Mouse (Mus musculus): ENCODE measurements around the gene Fkbp15. TPM values are rescaled to one million over a fixed set of nuclear protein-coding genes. Genes with fewer than 3 reads are reported as not detected.

The Fkbp15 gene
- polyA plus RNA-seq, 2 experiments from 2014 or later: 41.5 to 49.5 TPM

- no peak for ATAC-seq
These were observed 45.8 kb downstream of the Fkbp15 start for GRCm38 (mm10) chr4:62314516-62314915.

- ATAC-seq: no peak
These were observed 46.6 kb downstream of the Fkbp15 start for GRCm38 (mm10) chr4:62313641-62314211.

- no peak for ATAC-seq
These were observed 47.5 kb downstream of the Fkbp15 start for GRCm38 (mm10) chr4:62312821-62313220.

GRCm38 (mm10) chr4:62308406-62308805 is 51.9 kb downstream of the Fkbp15 start:
- no peak for ATAC-seq

GRCm38 (mm10) chr4:62306840-62307239 is 53.5 kb downstream of the Fkbp15 start:
- no peak for ATAC-seq

GRCm38 (mm10) chr4:62306301-62306700 is 54.0 kb downstream of the Fkbp15 start:
- ATAC-seq: no peak

GRCm38 (mm10) chr4:62303288-62303687 is 57.1 kb downstream of the Fkbp15 start:
- no peak for ATAC-seq

- no peak for ATAC-seq
These were observed 57.6 kb downstream of the Fkbp15 start for GRCm38 (mm10) chr4:62302795-62303194.

GRCm38 (mm10) chr4:62300001-62300400 is 60.3 kb downstream of the Fkbp15 start:
- ATAC-seq: no peak

- no peak for ATAC-seq
These were observed 62.8 kb downstream of the Fkbp15 start for GRCm38 (mm10) chr4:62297280-62298130.

- ATAC-seq: no peak
These were observed 65.6 kb downstream of the Fkbp15 start for GRCm38 (mm10) chr4:62294741-62295140.

GRCm38 (mm10) chr4:62293219-62293861 is 67.0 kb downstream of the Fkbp15 start:
- ATAC-seq: no peak

GRCm38 (mm10) chr4:62292461-62293180 is 67.7 kb downstream of the Fkbp15 start:
- no peak for ATAC-seq

- ATAC-seq: no peak
These were observed 69.4 kb downstream of the Fkbp15 start for GRCm38 (mm10) chr4:62290816-62291505.

- ATAC-seq: no peak
These were observed 71.1 kb downstream of the Fkbp15 start for GRCm38 (mm10) chr4:62289226-62289625.

GRCm38 (mm10) chr4:62286992-62287900 is 73.1 kb downstream of the Fkbp15 start:
- ATAC-seq: peak; percentile 64

- peak; percentile 92 for ATAC-seq
These were observed 73.9 kb downstream of the Fkbp15 start for GRCm38 (mm10) chr4:62286257-62286991.

GRCm38 (mm10) chr4:62285576-62285975 is 74.8 kb downstream of the Fkbp15 start:
- no peak for ATAC-seq

GRCm38 (mm10) chr4:62282969-62283368 is 77.4 kb downstream of the Fkbp15 start:
- no peak for ATAC-seq

- no peak for ATAC-seq
These were observed 79.0 kb downstream of the Fkbp15 start for GRCm38 (mm10) chr4:62281319-62281718.
